Mouse (Mus musculus) heart, postnatal 4 days (tissue): ENCODE results near the gene Vmn1r137. TPM values are rescaled to one million over a fixed set of nuclear protein-coding genes. Genes with fewer than 3 reads are reported as not detected.
"Not testable (repeated sequence)": the region's sequence is repeated elsewhere in the genome, so short reads cannot be mapped to it uniquely, and the experiment has no call there.

Source experiments
- DNase-seq: peaks from one replicate; pipeline ENCODE4 v3.0.0; 2021
- total RNA-seq, 2 experiments: library from RNA; stranded (reverse); gene quantifications; 2 replicates each; pipeline ENCODE4 v1.2.3; 2021

The Vmn1r137 gene
- not detected for total RNA-seq

- DNase-seq: not testable (repeated sequence)
These were observed at the start of gene Vmn1r137 for GRCm38 (mm10) chr7:21994287-21994686. TSS of gene Vmn1r137 (plus strand) at chr7:21994587.

- DNase-seq: not testable (repeated sequence)
These were observed 34.4 kb downstream of the Vmn1r137 start, which contains the start of gene Vmn1r138 for GRCm38 (mm10) chr7:22028797-22029196. TSS of gene Vmn1r138 (minus strand) at chr7:22028897.

Other genes with a start within 250 kb of the Vmn1r137 start
- not detected for gene Gm4175, start 233.1 kb upstream of the Vmn1r137 start, total RNA-seq
- gene Gm4177, start 197.9 kb upstream of the Vmn1r137 start, total RNA-seq: not detected
- gene Vmn1r135, start 162.2 kb upstream of the Vmn1r137 start, total RNA-seq: not detected
- not detected for gene Gm5725, start 150.3 kb upstream of the Vmn1r137 start, total RNA-seq
- gene Gm5891, start 73.3 kb upstream of the Vmn1r137 start, total RNA-seq: not detected
- not detected for gene Vmn1r138, start 34.3 kb downstream of the Vmn1r137 start, total RNA-seq
- gene Gm6176, start 61.7 kb downstream of the Vmn1r137 start, total RNA-seq: not detected
- gene Vmn1r139, start 74.5 kb downstream of the Vmn1r137 start, total RNA-seq: not detected
- gene Gm16451, start 123.7 kb downstream of the Vmn1r137 start, total RNA-seq: not detected
- not detected for gene Gm10666, start 140.2 kb downstream of the Vmn1r137 start, total RNA-seq
- gene Vmn1r142, start 169.4 kb downstream of the Vmn1r137 start, total RNA-seq: not detected
- not detected for gene Vmn1r143, start 194.8 kb downstream of the Vmn1r137 start, total RNA-seq
- not detected for gene Gm8653, start 206.7 kb downstream of the Vmn1r137 start, total RNA-seq
- gene Gm8453, start 234.9 kb downstream of the Vmn1r137 start, total RNA-seq: not detected